Mouse (Mus musculus): ENCODE measurements at regions not wholly inside any gene's neighbourhood (a gene's known extent, or its start where the extent isn't known, plus 50 kb on each side); places are given as distances from the start of the nearest gene placed in this dataset.

GRCm38 (mm10) chr4:52666768-52667480 lies 70.8 kb downstream of the Toporsl start:
- ATAC-seq (replicated peaks; ENCODE audit: insufficient number of reproducible peaks, insufficient read depth, low FRiP score, low read depth) = no peak
- Histone ChIP-seq H3K4me2 (no peak overlapping the region), H3K9ac (no peak overlapping the region), H3K36me3 (no peaks in the 10 kb centered on the region), H3K4me1 (replicated peaks) (no peaks in the 10 kb centered on the region), H3K4me3 (no peak overlapping the region), H3K27me3 (no peaks in the 10 kb centered on the region), H3K9me3 (replicated peaks) (no peaks in the 10 kb centered on the region), H3K27ac (no peak overlapping the region)
- 77% methylated on average over 5 of the region's 5 CpGs for WGBS

DNA sequence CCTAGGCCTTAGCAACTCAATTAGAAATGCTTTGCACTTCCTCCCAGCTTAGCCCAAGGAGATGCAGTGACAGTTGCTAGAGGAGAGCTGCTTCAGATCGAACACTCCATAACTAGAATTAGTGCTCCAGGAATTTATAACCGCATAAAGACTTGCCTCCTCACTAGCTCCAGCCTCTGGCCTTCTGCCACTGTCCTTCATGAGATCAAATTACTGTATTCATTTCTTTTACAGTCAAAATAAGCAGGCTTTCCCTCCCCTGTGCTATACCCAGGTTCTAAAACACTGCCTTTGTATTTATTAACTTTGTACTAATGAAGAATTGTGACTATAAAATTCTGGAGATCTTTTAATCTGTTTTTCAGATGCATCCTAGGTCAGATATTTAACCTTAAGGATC lies 104.8 kb upstream of the Olfr275 start:
- 45% methylated on average over 2 of the region's 2 CpGs for WGBS
- Histone ChIP-seq H3K4me2 (no peak overlapping the region), H3K27ac (no peak overlapping the region), H3K9ac (no peak overlapping the region), H3K4me1 (replicated peaks) (no peaks in the 10 kb centered on the region), H3K27me3 (no peaks in the 10 kb centered on the region), H3K4me3 (no peak overlapping the region), H3K9me3 (replicated peaks) (no peaks in the 10 kb centered on the region), H3K36me3 (no peaks in the 10 kb centered on the region)
- ATAC-seq (replicated peaks; ENCODE audit: insufficient number of reproducible peaks, insufficient read depth, low FRiP score, low read depth) = no peak

- H3K4me2 ChIP-seq = 0 out of 2 replicates have a peak overlapping the region, but pooled peaks have one; percentile 27
These were observed 88.2 kb upstream of the Olfr275 start for GRCm38 (mm10) chr4:52726203-52726602.

DNA sequence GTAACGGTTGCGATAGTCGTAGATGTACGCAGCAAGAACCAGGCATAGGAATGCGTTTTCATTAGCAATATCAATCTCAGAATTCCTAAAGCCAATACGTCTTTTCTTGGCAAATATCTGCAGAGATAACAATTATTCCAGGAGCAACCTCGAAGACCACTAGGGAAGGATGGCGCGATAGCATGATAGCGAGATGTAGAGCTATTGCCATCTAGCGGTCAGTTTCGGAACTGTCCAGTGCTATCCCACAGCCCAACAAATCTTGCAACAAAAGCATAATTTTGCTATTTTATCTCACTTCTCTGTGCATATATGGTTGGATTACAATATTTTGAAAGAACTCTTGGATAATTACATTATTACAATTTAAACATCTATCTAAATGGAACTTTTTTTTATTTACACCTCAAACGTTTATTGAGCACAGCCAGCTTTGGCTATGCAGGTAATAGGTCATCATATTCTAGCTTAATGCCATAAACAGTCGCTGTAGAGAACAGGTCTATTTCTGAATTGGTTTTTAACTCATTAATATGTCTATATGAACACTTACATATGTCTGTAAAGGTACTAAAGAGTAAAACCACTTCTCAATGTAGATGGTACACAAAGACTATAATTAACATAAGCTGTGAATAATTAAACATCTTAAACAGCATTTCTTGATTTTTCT lies 87.6 kb upstream of the Olfr275 start:
- 22% methylated on average over 14 of the region's 14 CpGs for WGBS
- Histone ChIP-seq H3K4me2 (0 out of 2 replicates have a peak overlapping the region, but pooled peaks have one; percentile 27), H3K4me1 (replicated peaks) (no peaks in the 10 kb centered on the region), H3K36me3 (no peaks in the 10 kb centered on the region), H3K9ac (no peak overlapping the region), H3K27ac (no peak overlapping the region), H3K9me3 (replicated peaks) (no peaks in the 10 kb centered on the region), H3K27me3 (no peaks in the 10 kb centered on the region), H3K4me3 (no peak overlapping the region)
- no peak for ATAC-seq (replicated peaks; ENCODE audit: insufficient number of reproducible peaks, insufficient read depth, low FRiP score, low read depth)

More at GRCm38 (mm10) chr4:52726203-52726602, 88.2 kb upstream of the Olfr275 start:
- H3K36me3 ChIP-seq = no peaks in the 10 kb centered on the region
- H3K9ac ChIP-seq = no peak overlapping the region
- WGBS = 67% methylated on average over 6 of the region's 6 CpGs
- H3K4me3 ChIP-seq = no peak overlapping the region
- ATAC-seq (replicated peaks; ENCODE audit: insufficient number of reproducible peaks, insufficient read depth, low FRiP score, low read depth) = no peak
- no peaks in the 10 kb centered on the region for H3K27me3 ChIP-seq
- H3K4me1 ChIP-seq (replicated peaks) = no peaks in the 10 kb centered on the region
- no peaks in the 10 kb centered on the region for H3K9me3 ChIP-seq (replicated peaks)
- H3K27ac ChIP-seq = no peak overlapping the region

DNA sequence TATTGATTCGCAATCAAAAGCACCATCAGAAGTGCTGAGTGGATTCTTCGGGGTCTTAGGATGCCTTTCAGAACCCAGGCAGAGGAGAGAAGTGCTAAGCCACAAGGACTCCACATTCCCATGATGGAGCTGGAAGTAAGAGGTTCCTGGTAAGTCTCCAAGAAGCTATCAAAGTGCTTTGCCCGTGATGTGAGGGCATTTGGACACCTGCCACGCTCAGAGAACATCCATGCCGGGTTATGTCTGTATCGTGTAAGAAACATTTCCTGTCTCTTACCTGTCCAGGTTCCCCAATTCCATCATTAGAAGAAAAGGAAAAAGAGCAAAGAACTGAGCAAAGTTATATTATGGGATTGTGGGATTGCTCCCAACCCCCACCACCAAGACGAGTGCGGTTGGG lies 81.3 kb upstream of the Olfr275 start:
- ATAC-seq (replicated peaks; ENCODE audit: insufficient number of reproducible peaks, insufficient read depth, low FRiP score, low read depth) = no peak
- no peaks in the 10 kb centered on the region for H3K9me3 ChIP-seq (replicated peaks)
- H3K4me2 ChIP-seq = no peak overlapping the region
- H3K27me3 ChIP-seq = no peaks in the 10 kb centered on the region
- H3K4me3 ChIP-seq = no peak overlapping the region
- H3K27ac ChIP-seq = no peak overlapping the region
- 30% methylated on average over 8 of the region's 8 CpGs for WGBS
- no peaks in the 10 kb centered on the region for H3K36me3 ChIP-seq
- H3K9ac ChIP-seq = no peak overlapping the region
- no peaks in the 10 kb centered on the region for H3K4me1 ChIP-seq (replicated peaks)

DNA sequence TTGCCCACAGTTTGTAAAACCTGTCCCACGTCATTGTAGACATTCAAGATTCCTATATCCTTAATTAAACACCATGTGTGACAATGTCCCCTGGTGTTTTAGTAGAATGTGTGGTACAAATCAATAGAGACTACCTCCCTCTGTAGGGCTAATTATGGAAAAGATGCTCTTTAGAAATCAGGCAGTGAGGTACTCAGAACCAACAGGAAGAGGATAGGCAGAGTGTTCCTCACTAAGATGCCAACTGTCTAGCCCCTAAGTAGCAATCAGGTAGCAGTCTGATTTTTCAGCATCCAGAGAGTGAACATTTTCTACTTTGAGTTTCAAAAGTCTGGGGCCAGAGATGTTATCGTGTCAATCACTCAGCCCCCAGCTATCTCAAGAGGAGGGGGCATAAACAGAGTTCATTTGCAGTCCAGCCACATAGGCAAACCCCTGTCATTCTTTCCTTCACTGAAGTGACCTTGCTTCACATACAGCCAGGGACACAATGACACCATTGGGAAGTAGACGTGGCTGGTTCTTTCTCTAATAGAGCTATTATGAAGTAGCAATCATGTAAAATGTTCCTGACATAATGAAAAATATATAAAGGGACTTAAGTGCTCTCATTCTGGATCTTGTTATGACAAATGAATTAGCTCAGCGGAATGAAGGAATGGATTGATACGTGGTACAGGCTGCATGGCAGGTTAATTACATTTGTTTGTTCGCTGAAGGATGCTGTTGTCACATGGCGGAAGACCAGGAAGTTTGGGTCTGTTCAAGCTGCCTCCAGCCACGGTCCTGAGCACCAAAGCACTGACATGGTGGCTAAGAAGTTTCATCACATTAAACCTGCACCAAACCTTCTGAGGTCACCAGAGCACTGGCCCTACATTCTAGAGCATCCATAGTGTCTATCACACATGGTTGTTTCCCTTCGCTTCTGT lies 74.6 kb upstream of the Olfr275 start:
- Histone ChIP-seq H3K4me1 (replicated peaks) (no peaks in the 10 kb centered on the region), H3K9me3 (replicated peaks) (no peaks in the 10 kb centered on the region), H3K27ac (no peak overlapping the region), H3K27me3 (no peaks in the 10 kb centered on the region), H3K4me2 (no peak overlapping the region), H3K9ac (no peak overlapping the region), H3K4me3 (no peak overlapping the region), H3K36me3 (no peaks in the 10 kb centered on the region)
- whole genome bisulfite sequencing = 73% methylated on average over 9 of the region's 9 CpGs
- ATAC-seq (replicated peaks; ENCODE audit: insufficient number of reproducible peaks, insufficient read depth, low FRiP score, low read depth) = no peak

DNA sequence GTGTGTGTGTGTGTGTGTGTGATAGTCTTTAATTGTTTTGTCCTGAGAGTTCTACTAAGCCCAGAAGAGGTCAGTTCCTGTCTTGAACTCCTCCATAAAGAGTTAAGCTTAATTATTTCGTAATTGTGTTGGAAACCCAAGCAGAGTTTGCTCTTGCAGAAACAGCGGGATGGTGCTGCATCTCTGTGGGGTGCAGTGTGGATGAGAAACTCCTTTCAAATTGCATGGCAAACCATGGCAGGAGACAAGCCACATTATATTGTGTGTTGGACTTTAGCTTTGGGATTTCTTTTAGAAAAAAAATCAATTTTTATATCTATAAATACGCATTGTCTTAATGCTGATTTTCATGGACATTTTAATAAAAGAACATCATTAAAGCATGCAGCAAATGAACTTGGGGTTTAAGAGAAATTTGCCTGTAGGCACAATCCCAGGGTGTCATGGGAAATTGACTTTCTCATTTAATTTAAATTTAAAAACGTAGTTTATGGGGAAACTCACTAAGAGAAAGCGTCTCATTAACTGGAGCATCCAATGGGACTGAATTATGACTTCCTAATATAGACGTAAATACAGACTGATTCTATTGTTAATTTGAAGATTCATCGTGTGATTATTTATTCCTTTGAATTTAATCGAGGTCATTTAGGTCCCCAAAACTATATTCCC lies 61.4 kb upstream of the Olfr275 start:
- no peak overlapping the region for H3K4me2 ChIP-seq
- ATAC-seq (replicated peaks; ENCODE audit: insufficient number of reproducible peaks, insufficient read depth, low FRiP score, low read depth) = no peak
- no peaks in the 10 kb centered on the region for H3K4me1 ChIP-seq (replicated peaks)
- H3K9ac ChIP-seq = no peak overlapping the region
- 77% methylated on average over 8 of the region's 8 CpGs for WGBS
- no peaks in the 10 kb centered on the region for H3K36me3 ChIP-seq
- no peak overlapping the region for H3K27ac ChIP-seq
- no peak overlapping the region for H3K4me3 ChIP-seq
- no peaks in the 10 kb centered on the region for H3K9me3 ChIP-seq (replicated peaks)
- H3K27me3 ChIP-seq = no peaks in the 10 kb centered on the region
